Mouse (Mus musculus) cerebellum, adult 2 months (tissue): ENCODE results near the gene Lin28a. TPM values are rescaled to one million over a fixed set of nuclear protein-coding genes. Genes with fewer than 3 reads are reported as not detected.

Source experiments
- DNase-seq, 2 experiments: peaks; one replicate each; pipeline ENCODE4 v3.0.0; 2021
- H3K27ac ChIP-seq: fragments of 200-500 bp; 2 replicates; pipeline ENCODE4 v1.5.1; 2012; ENCODE audit warnings: low read length, control low read depth, inconsistent platforms; ENCODE audit not compliant: insufficient read depth
- H3K27me3 ChIP-seq: fragments of 200-500 bp; 2 replicates; pipeline ENCODE4 v1.6.1; 2012; ENCODE audit warnings: inconsistent platforms, mild to moderate bottlenecking, low read length, moderate library complexity; ENCODE audit not compliant: control insufficient read depth, insufficient read depth
- H3K4me1 ChIP-seq: fragments of 200-500 bp; 2 replicates; pipeline ENCODE4 v1.6.1; 2011; ENCODE audit warnings: low read length; ENCODE audit not compliant: control insufficient read depth, insufficient read depth
- H3K4me3 ChIP-seq: fragments of 200-500 bp; replicated peaks from 2 replicates; pipeline ENCODE3; 2011; ENCODE audit warnings: mild to moderate bottlenecking, low read depth, low read length, control low read depth; ENCODE audit not compliant: insufficient read depth
- CTCF ChIP-seq: fragments of 200-500 bp; IDR thresholded peaks from 2 replicates; pipeline ENCODE4 v1.5.1; 2011; ENCODE audit warnings: low read depth, mild to moderate bottlenecking, control low read depth, low read length, moderate library complexity, borderline replicate concordance; ENCODE audit not compliant: insufficient read depth
- POLR2A ChIP-seq: fragments of 200-500 bp; IDR thresholded peaks from 2 replicates; pipeline ENCODE4 v1.6.1; 2011; ENCODE audit warnings: low read length, control low read depth, borderline replicate concordance; ENCODE audit not compliant: insufficient read depth
- WGBS: fragments of 180-500 bp; shearing (Covaris S2); methylation state at CpG from one replicate; pipeline ENCODE4 v1.1.7; 2018; 5-methylcytosine and 5-hydroxymethylcytosine counted together
- polyA plus RNA-seq: library from polyadenylated mRNA; depleted of rRNA; stranded (reverse); fragments of >200 nt; gene quantifications from 2 replicates; pipeline ENCODE4 v1.2.3, GENCODE M21; 2012; rRNA removed

The Lin28a gene
- polyA plus RNA-seq: 0.16 and 0.23 TPM in 2 replicates

DNA sequence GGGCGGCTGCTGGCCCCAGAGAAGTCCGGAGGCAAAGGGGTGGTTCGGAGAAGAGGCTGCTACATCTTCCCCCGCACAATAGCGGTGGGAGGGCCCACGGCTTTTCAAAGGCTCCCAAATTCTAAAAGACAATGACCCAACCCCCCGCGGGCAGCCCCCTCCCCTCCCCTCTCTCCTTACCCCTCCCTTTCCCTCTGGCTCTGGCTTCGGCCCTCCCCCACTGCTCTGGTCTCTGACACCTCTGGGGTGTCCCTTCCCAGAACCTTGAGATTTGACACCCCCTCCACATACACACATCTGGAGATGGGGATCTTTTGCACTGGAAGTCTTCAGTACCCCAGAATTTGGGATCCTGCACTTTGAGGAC is at the start of gene Lin28a:
Gene Lin28a (minus strand): TSS at position 63 of the 367 bp plus-strand sequence.
- H3K27ac ChIP-seq: 0 out of 2 replicates have a peak within 1 kb of the TSS, but pooled peaks have one; percentile 32
- peak within 1 kb of the TSS; percentile 75 for H3K4me3 ChIP-seq
- 0% methylated on average over 9 of the region's 9 CpGs for WGBS
- H3K27me3 ChIP-seq: peaks cover 3% of the 10 kb centered on the region; the same call in 1 of the 2 replicates
- DNase-seq: no peak
- peaks cover 14% of the 10 kb centered on the region for H3K4me1 ChIP-seq
- no peak for TF ChIP-seq POLR2A
- no peak for TF ChIP-seq CTCF

GRCm38 (mm10) chr4:134067833-134068544 is 49.3 kb upstream of the Lin28a start:
- Histone ChIP-seq H3K27me3 (no peaks in the 10 kb centered on the region), H3K27ac (no peak overlapping the region), H3K4me1 (no peaks in the 10 kb centered on the region), H3K4me3 (no peak overlapping the region)
- WGBS: 75% methylated on average over 7 of the region's 7 CpGs
- TF ChIP-seq CTCF (no peak), POLR2A (no peak)
- no peak for DNase-seq

DNA sequence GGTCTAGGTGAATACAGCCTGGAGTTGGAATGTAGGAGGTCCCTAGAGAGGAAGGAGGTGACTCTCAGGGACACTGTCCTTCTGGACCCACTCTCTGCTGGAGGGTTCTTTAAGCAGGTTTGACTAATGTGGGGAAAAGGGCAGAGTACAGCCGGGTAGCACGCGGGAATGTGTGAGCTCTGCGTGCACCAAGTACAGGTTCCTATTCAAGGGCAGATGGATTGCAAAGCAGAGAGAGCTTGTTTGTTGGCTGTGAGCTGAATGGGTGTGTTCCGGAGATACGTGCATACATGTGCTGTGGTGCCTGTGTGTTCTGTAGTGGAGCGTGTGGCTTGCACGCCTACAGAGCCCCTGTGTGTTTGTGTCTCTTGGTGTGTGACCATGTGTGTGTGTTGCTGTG is 48.7 kb upstream of the Lin28a start:
- no peaks in the 10 kb centered on the region for H3K4me1 ChIP-seq
- no peaks in the 10 kb centered on the region for H3K27me3 ChIP-seq
- no peak for DNase-seq
- H3K27ac ChIP-seq: no peak overlapping the region
- 95% methylated on average over 8 of the region's 8 CpGs for WGBS
- TF ChIP-seq CTCF (no peak), POLR2A (no peak)
- H3K4me3 ChIP-seq: no peak overlapping the region

DNA sequence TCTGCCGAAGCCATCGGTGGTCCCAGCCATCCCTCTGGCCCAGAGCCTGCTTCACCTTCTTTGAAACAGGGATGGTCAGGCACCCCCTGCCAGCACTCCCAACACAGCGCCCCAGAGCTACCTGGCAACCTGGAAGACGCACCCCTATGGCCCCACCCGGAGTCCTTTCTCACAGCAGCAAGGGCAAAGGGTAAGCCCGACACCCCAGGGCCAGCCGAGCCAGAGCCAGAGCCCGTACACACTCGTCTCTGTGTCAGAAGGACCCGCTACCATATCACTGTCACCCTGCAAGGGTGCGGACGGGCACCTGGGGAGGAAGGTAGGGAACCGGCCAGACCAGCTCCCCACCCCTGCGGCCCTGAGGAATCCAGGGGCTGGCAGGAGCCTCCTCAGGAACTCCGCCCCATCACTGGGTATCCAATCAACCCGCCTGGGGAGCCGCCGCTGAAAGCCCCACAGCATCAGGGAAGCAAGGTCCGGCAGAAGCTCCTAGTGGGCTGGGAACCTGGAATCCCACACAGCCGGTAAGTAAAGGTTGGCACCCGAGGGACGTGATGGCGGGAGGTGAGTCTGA is 46.9 kb upstream of the Lin28a start:
- Histone ChIP-seq H3K27ac (no peak overlapping the region), H3K4me3 (no peak overlapping the region), H3K27me3 (no peaks in the 10 kb centered on the region), H3K4me1 (no peaks in the 10 kb centered on the region)
- 14% methylated on average over 23 of the region's 23 CpGs for WGBS
- TF ChIP-seq CTCF: no peak
- no peak for TF ChIP-seq POLR2A
- no peak for DNase-seq

GRCm38 (mm10) chr4:134062561-134062960 is 43.9 kb upstream of the Lin28a start:
- no peaks in the 10 kb centered on the region for H3K4me1 ChIP-seq
- H3K27ac ChIP-seq: no peak overlapping the region
- DNase-seq: no peak
- WGBS: 68% methylated on average over 8 of the region's 8 CpGs
- H3K27me3 ChIP-seq: no peaks in the 10 kb centered on the region
- no peak for TF ChIP-seq POLR2A
- no peak for TF ChIP-seq CTCF
- no peak overlapping the region for H3K4me3 ChIP-seq

DNA sequence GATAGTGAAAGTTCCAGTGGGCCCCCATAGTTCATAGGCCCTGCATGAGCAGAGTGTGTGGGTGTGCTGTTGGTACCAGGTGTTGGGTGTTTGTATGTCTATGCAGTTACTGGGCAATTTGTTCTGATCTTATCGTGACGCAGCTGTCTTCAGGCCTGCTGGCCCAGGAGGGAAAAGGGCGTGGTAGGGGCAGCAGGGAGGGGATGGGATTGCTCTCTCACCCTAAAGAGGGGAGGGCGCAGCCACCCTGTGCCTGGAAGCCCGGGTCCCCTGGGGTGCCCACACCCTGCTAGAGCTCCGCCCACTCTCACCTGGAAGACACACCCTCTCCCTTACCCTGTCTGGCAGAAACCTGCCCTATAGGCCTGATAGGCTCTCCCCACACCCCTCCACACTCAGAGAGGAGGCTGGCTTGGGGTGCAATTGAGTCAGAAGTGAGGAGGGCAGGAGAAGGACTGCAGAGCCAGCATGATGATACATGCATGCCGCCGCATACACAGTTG is 43.4 kb upstream of the Lin28a start:
- Histone ChIP-seq H3K27ac (no peak overlapping the region), H3K27me3 (no peaks in the 10 kb centered on the region), H3K4me3 (no peak overlapping the region), H3K4me1 (no peaks in the 10 kb centered on the region)
- 47% methylated on average over 8 of the region's 8 CpGs for WGBS
- no peak for TF ChIP-seq CTCF
- no peak for TF ChIP-seq POLR2A
- no peak for DNase-seq

GRCm38 (mm10) chr4:134061166-134061830 is 42.7 kb upstream of the Lin28a start:
- no peak for DNase-seq
- Histone ChIP-seq H3K4me1 (no peaks in the 10 kb centered on the region), H3K27me3 (no peaks in the 10 kb centered on the region), H3K4me3 (no peak overlapping the region), H3K27ac (no peak overlapping the region)
- TF ChIP-seq CTCF (no peak), POLR2A (no peak)
- WGBS: 50% methylated on average over 18 of the region's 18 CpGs
